Mouse (Mus musculus): ENCODE data around the gene Zmpste24. TPM values are rescaled to one million over a fixed set of nuclear protein-coding genes. Genes with fewer than 3 reads are reported as not detected.
A peak's percentile ranks its signal among the peaks of the same experiment; 100 is the strongest.
"Not testable (repeated sequence)": the region's sequence is repeated elsewhere in the genome, so short reads cannot be mapped to it uniquely, and the experiment has no call there.

Zmpste24 gene
- polyA plus RNA-seq, 1 experiment from 2014 or later: 23.4 TPM

GRCm38 (mm10) chr4:121065336-121065735 lies 32.7 kb downstream of the Zmpste24 start:
- Histone ChIP-seq H3K36me3 (ENCODE audit: control insufficient read depth, insufficient read depth, low read length) (peaks cover 24% of the 10 kb centered on the region), H3K27me3 (ENCODE audit: control insufficient read depth, insufficient read depth, low read length) (no peaks in the 10 kb centered on the region), H3K27ac (ENCODE audit: low read depth, low read length) (no peak overlapping the region), H3K4me1 (ENCODE audit: control insufficient read depth, insufficient read depth, low read length) (no peaks in the 10 kb centered on the region), H3K9ac (replicated peaks; ENCODE audit: low read depth, low read length) (no peak overlapping the region), H3K4me3 (ENCODE audit: low read depth, low read length) (no peak overlapping the region), H3K4me2 (ENCODE audit: low read depth, low read length) (no peak overlapping the region), H3K9me3 (ENCODE audit: control insufficient read depth, low read length) (no peaks in the 10 kb centered on the region)
- ATAC-seq (ENCODE audit: low read depth): no peak
- 89% methylated on average over 2 of the region's 2 CpGs for WGBS

- not testable (repeated sequence) for H3K9ac ChIP-seq (replicated peaks; ENCODE audit: low read depth, low read length); H3K27ac ChIP-seq (ENCODE audit: low read depth, low read length); H3K4me2 ChIP-seq (ENCODE audit: low read depth, low read length); H3K4me1 ChIP-seq (ENCODE audit: control insufficient read depth, insufficient read depth, low read length); ATAC-seq (ENCODE audit: low read depth); H3K36me3 ChIP-seq (ENCODE audit: control insufficient read depth, insufficient read depth, low read length); H3K27me3 ChIP-seq (ENCODE audit: control insufficient read depth, insufficient read depth, low read length); H3K4me3 ChIP-seq (ENCODE audit: low read depth, low read length); H3K9me3 ChIP-seq (ENCODE audit: control insufficient read depth, low read length)
- 92% methylated on average over 10 of the region's 10 CpGs for WGBS
Measured at GRCm38 (mm10) chr4:121059218-121059617, 38.8 kb downstream of the Zmpste24 start.

DNA sequence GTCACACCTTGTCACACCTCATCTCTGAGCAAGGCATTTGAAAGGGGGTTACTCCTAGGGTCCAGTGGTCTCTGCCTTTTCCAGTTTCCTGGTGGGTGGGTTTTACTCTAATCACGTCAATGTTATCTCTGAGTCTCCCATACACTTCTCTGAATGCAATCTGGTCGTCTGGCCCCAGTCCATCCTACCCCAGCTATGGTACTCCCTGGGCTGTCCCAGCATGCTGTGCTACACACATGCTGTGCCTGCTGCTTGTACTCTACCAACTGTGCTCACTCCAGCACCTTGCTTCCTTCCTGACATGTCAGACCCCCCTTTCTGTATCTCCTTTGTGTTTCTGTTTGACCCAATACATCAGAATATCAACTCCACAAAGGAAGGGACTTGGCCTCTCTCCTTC lies 41.0 kb downstream of the Zmpste24 start:
- Histone ChIP-seq H3K27ac (ENCODE audit: low read depth, low read length) (no peak overlapping the region), H3K4me3 (ENCODE audit: low read depth, low read length) (no peak overlapping the region), H3K4me1 (ENCODE audit: control insufficient read depth, insufficient read depth, low read length) (no peaks in the 10 kb centered on the region), H3K4me2 (ENCODE audit: low read depth, low read length) (no peak overlapping the region), H3K9ac (replicated peaks; ENCODE audit: low read depth, low read length) (no peak overlapping the region), H3K9me3 (ENCODE audit: control insufficient read depth, low read length) (no peaks in the 10 kb centered on the region), H3K27me3 (ENCODE audit: control insufficient read depth, insufficient read depth, low read length) (no peaks in the 10 kb centered on the region), H3K36me3 (ENCODE audit: control insufficient read depth, insufficient read depth, low read length) (no peaks in the 10 kb centered on the region; the same call in 1 of the 2 replicates)
- ATAC-seq (ENCODE audit: low read depth): no peak
- 84% methylated on average over 2 of the region's 2 CpGs for WGBS

- Histone ChIP-seq H3K9ac (replicated peaks; ENCODE audit: low read depth, low read length) (no peak overlapping the region), H3K4me2 (ENCODE audit: low read depth, low read length) (no peak overlapping the region), H3K4me3 (ENCODE audit: low read depth, low read length) (no peak overlapping the region), H3K9me3 (ENCODE audit: control insufficient read depth, low read length) (no peaks in the 10 kb centered on the region), H3K27me3 (ENCODE audit: control insufficient read depth, insufficient read depth, low read length) (no peaks in the 10 kb centered on the region), H3K4me1 (ENCODE audit: control insufficient read depth, insufficient read depth, low read length) (no peaks in the 10 kb centered on the region), H3K36me3 (ENCODE audit: control insufficient read depth, insufficient read depth, low read length) (no peaks in the 10 kb centered on the region; the same call in 1 of the 2 replicates), H3K27ac (ENCODE audit: low read depth, low read length) (no peak overlapping the region)
- WGBS: 46% methylated on average over 3 of the region's 3 CpGs
- ATAC-seq (ENCODE audit: low read depth): no peak
Measured at GRCm38 (mm10) chr4:121056342-121056741, 41.7 kb downstream of the Zmpste24 start.

DNA sequence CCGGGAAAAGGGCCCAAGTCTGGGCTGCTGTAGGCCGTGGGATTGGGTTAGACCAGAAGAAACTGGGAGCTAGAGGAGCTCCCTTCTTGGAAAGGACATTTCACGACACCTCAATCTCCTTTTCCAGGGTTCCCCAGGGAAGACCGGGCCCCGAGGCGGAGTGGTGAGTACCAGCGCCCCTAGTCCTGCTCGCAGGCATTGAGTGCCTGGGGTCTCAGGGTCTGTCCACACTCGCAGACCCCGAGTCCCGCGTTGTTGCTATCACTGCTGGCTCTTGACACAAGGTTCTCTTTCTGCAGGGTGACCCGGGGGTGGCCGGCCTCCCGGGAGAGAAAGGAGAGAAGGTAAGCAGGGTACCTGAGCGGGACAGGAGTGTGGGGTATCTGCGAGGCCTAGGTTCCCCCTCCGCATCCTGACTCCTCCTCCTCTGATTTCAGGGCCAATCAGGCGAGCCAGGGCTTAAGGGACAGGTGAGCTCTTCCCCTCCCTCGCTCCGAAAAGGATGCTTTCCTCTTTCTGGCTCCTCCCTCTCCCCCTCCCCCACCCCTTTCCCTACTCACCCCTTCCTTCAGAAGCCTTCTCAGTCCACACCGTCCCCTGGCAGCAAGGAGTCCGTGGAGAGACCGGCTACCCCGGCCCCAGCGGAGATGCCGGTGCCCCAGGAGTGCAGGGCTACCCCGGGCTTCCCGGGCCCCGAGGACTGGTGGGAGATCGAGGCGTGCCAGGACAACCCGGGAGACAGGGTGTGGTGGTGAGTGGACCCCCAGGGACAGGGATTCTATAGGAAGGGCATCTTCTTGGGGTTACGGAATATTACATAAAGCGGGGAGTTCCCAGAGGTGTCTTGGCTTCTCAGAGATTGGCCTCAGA lies 45.4 kb downstream of the Zmpste24 start:
- Histone ChIP-seq H3K9me3 (ENCODE audit: control insufficient read depth, low read length) (no peaks in the 10 kb centered on the region), H3K27ac (ENCODE audit: low read depth, low read length) (no peak overlapping the region), H3K4me2 (ENCODE audit: low read depth, low read length) (peak overlapping the region; percentile 38), H3K27me3 (ENCODE audit: control insufficient read depth, insufficient read depth, low read length) (no peaks in the 10 kb centered on the region), H3K9ac (replicated peaks; ENCODE audit: low read depth, low read length) (peak overlapping the region; percentile 37; the same call in 1 of the 2 replicates), H3K4me1 (ENCODE audit: control insufficient read depth, insufficient read depth, low read length) (no peaks in the 10 kb centered on the region), H3K36me3 (ENCODE audit: control insufficient read depth, insufficient read depth, low read length) (no peaks in the 10 kb centered on the region), H3K4me3 (ENCODE audit: low read depth, low read length) (peak overlapping the region; percentile 16; the same call in 1 of the 2 replicates)
- 13% methylated on average over 34 of the region's 35 CpGs for WGBS
- peak; percentile 70 for ATAC-seq (ENCODE audit: low read depth)

DNA sequence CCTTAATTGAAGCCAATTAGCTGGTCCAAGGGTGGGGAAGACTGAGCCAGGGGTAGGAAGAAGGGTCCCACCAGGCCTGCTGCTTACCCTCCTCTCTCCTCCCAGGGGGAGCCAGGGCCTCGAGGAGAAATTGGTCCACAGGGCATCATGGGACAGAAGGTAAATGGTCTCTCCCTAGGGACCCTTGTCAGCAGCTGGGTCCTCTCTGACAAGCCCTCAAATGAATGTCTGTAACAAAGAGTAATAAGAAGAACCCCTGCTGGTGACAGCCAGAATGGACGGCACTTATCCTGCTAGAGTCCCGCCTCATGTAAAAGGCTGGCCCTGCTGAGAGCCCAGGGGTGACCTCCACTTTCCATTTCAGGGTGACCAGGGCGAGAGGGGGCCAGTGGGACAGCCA lies 46.2 kb downstream of the Zmpste24 start:
- Histone ChIP-seq H3K4me2 (ENCODE audit: low read depth, low read length) (no peak overlapping the region), H3K9me3 (ENCODE audit: control insufficient read depth, low read length) (no peaks in the 10 kb centered on the region), H3K4me3 (ENCODE audit: low read depth, low read length) (no peak overlapping the region), H3K9ac (replicated peaks; ENCODE audit: low read depth, low read length) (no peak overlapping the region), H3K36me3 (ENCODE audit: control insufficient read depth, insufficient read depth, low read length) (no peaks in the 10 kb centered on the region), H3K27ac (ENCODE audit: low read depth, low read length) (no peak overlapping the region), H3K27me3 (ENCODE audit: control insufficient read depth, insufficient read depth, low read length) (no peaks in the 10 kb centered on the region), H3K4me1 (ENCODE audit: control insufficient read depth, insufficient read depth, low read length) (no peaks in the 10 kb centered on the region)
- peak; percentile 19; the same call in 1 of the 2 replicates for ATAC-seq (ENCODE audit: low read depth)
- WGBS: 12% methylated on average over 4 of the region's 4 CpGs

DNA sequence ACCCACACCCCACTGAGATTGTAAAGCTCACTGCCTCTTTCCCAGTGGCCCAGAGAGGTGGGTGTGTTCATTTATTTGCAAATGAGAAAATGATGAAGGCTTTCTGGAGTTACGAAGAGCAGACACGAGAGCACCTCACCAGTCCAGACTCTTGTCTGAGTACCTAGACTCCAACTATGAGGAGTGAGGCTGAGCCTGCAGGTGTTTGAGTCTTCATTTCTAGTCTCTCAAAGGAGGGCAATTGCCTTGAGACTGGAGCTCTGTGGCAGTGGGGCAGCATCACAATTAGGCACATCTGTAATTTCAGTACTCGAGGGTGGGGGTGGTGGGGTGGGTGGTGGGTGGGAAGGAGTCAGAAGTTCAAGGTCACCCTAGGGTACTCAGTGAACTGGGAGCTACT lies 55.1 kb downstream of the Zmpste24 start:
- no peaks in the 10 kb centered on the region for H3K36me3 ChIP-seq (ENCODE audit: control insufficient read depth, insufficient read depth, low read length)
- ATAC-seq (ENCODE audit: low read depth): no peak
- no peak overlapping the region for H3K4me3 ChIP-seq (ENCODE audit: low read depth, low read length)
- 34% methylated on average over 3 of the region's 3 CpGs for WGBS
- no peak overlapping the region for H3K27ac ChIP-seq (ENCODE audit: low read depth, low read length)
- H3K4me1 ChIP-seq (ENCODE audit: control insufficient read depth, insufficient read depth, low read length): peaks cover 10% of the 10 kb centered on the region; the same call in 1 of the 2 replicates
- no peak overlapping the region for H3K9ac ChIP-seq (replicated peaks; ENCODE audit: low read depth, low read length)
- no peaks in the 10 kb centered on the region for H3K9me3 ChIP-seq (ENCODE audit: control insufficient read depth, low read length)
- H3K4me2 ChIP-seq (ENCODE audit: low read depth, low read length): no peak overlapping the region
- no peaks in the 10 kb centered on the region; the same call in 1 of the 2 replicates for H3K27me3 ChIP-seq (ENCODE audit: control insufficient read depth, insufficient read depth, low read length)

DNA sequence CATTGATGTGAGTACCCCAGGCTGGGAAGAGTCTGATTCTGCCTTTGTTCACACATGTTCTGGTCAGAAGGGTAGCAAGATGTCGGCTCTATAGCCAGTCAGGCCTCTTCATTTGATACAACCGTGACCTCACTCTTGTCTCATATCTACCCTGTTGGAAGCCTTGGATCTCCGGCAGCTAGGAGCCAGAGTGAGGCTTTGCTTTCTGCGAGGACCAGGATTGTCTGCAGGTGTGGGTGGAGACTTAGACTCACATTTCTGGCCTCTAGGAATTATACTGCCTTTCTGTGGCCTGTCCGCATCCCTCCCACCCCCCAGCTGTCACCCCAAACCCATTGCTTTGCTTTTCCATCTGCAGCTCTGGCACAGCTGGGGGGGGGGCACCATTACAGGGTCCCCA lies 55.6 kb downstream of the Zmpste24 start:
- Histone ChIP-seq H3K27ac (ENCODE audit: low read depth, low read length) (no peak overlapping the region), H3K27me3 (ENCODE audit: control insufficient read depth, insufficient read depth, low read length) (no peaks in the 10 kb centered on the region; the same call in 1 of the 2 replicates)
- 46% methylated on average over 5 of the region's 5 CpGs for WGBS

More for the DNA sequence above, 55.6 kb downstream of the Zmpste24 start:
- no peak overlapping the region for H3K4me2 ChIP-seq (ENCODE audit: low read depth, low read length)
- no peaks in the 10 kb centered on the region for H3K36me3 ChIP-seq (ENCODE audit: control insufficient read depth, insufficient read depth, low read length)
- peaks cover 10% of the 10 kb centered on the region; the same call in 1 of the 2 replicates for H3K4me1 ChIP-seq (ENCODE audit: control insufficient read depth, insufficient read depth, low read length)
- no peak overlapping the region for H3K9ac ChIP-seq (replicated peaks; ENCODE audit: low read depth, low read length)
- no peak overlapping the region for H3K4me3 ChIP-seq (ENCODE audit: low read depth, low read length)
- no peak for ATAC-seq (ENCODE audit: low read depth)
- H3K9me3 ChIP-seq (ENCODE audit: control insufficient read depth, low read length): no peaks in the 10 kb centered on the region

Data from neural tube, embryonic 14.5 days (tissue).